Mouse (Mus musculus): ENCODE measurements around the gene Slc2a3. TPM values are rescaled to one million over a fixed set of nuclear protein-coding genes. Genes with fewer than 3 reads are reported as not detected.

Gene Slc2a3
- 10 to 100 TPM; 45.1 to 58.4 TPM for total RNA-seq (2023)

DNA sequence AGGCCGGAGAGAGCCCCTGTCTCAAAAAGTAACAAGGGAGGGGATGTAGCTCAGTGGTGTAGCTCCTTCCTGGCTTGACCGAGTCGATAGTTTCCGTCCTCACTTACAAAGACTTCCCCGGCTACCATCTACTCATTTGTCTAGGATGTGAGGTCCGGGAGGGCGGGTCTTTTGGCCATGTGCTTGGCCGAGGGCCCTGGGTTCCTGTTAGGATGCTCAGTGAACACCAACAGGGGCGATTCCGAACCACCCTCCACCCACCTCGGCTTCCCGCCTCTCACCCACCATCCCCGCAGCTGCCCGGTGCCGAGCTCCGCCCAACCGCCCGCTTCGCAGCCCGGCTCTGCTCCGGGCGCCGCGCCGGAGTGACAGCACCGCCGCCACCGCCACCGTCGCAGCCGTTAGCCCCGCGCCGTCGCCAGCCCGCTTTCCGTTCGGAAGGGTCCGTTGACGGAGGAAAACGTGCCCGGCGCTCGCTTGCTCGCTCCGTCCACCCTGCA, at the start of gene Slc2a3:
TSS of gene Slc2a3 (minus strand) at position 340 of the 500 bp plus-strand sequence.

GRCm38 (mm10) chr6:122819306-122820070, 18.0 kb upstream of the Slc2a3 start, which contains the start of gene Foxj2:
Foxj2 (plus strand) TSS chr6:122819914.

GRCm38 (mm10) chr6:122707036-122707800, 94.2 kb downstream of the Slc2a3 start, which contains the start of gene Nanog:
Nanog (plus strand) TSS chr6:122707489.

Other genes starting within 250 kb of the Slc2a3 start
- 1 to 10 TPM; 1.3 to 1.7 TPM for gene Aicda, start 247.8 kb downstream of the Slc2a3 start, total RNA-seq (2023)
- 10 to 100 TPM; 79.0 to 85.0 TPM for gene Apobec1, start 199.2 kb downstream of the Slc2a3 start, total RNA-seq (2023)
- gene Gdf3, start 191.6 kb downstream of the Slc2a3 start, total RNA-seq (2023), result not detected
- not detected for gene Dppa3, start 175.2 kb downstream of the Slc2a3 start, total RNA-seq (2023)
- gene Nanog, start 94.2 kb downstream of the Slc2a3 start, total RNA-seq (2023), result not detected
- gene Foxj2, start 18.3 kb upstream of the Slc2a3 start, total RNA-seq (2023), result 10 to 100 TPM; 55.9 to 59.4 TPM
- under 1 TPM in 1 of 2 experiments, not detected in 1; 0.17 TPM for gene C3ar1, start 54.5 kb upstream of the Slc2a3 start, total RNA-seq (2023)
- 100 to 1,000 TPM in 1 of 2 experiments, 10 to 100 TPM in 1; 92.3 to 100 TPM for gene Necap1, start 72.8 kb upstream of the Slc2a3 start, total RNA-seq (2023)
- gene Clec4a1, start 120.2 kb upstream of the Slc2a3 start, total RNA-seq (2023), result 1 to 10 TPM in 1 of 2 experiments, under 1 TPM in 1; 0.36 to 1.2 TPM
- gene Clec4a3, start 150.9 kb upstream of the Slc2a3 start, total RNA-seq (2023), result 1 to 10 TPM; 5.5 to 9.7 TPM
- under 1 TPM in 1 of 2 experiments, not detected in 1; 0.90 TPM for gene Clec4a4, start 188.7 kb upstream of the Slc2a3 start, total RNA-seq (2023)
- not detected for gene Clec4b1, start 248.3 kb upstream of the Slc2a3 start, total RNA-seq (2023)